Mouse (Mus musculus) cortical plate, adult 2 months (tissue): ENCODE results near the gene Npr1.

Experiments
- CTCF ChIP-seq: fragments of 200-500 bp; IDR thresholded peaks from 2 replicates; pipeline ENCODE4 v1.5.1; 2011; ENCODE audit warnings: mild to moderate bottlenecking, control low read depth, low read length; ENCODE audit not compliant: insufficient read depth; ENCODE audit errors: extremely low read depth
- POLR2A ChIP-seq: fragments of 200-500 bp; IDR thresholded peaks from 2 replicates; pipeline ENCODE4 v1.6.1; 2011; ENCODE audit warnings: mild to moderate bottlenecking, low read length, control low read depth; ENCODE audit not compliant: insufficient read depth; ENCODE audit errors: extremely low read depth

- TF ChIP-seq CTCF: no peak
- 0 out of 2 replicates have a peak, but pooled peaks have one; percentile 1 for TF ChIP-seq POLR2A
These were observed 30.3 kb upstream of the Npr1 start for GRCm38 (mm10) chr3:90495850-90496525.
